Comparison of ENCODE assay signal across 12 mouse cellular contexts in the genomic region with DNA sequence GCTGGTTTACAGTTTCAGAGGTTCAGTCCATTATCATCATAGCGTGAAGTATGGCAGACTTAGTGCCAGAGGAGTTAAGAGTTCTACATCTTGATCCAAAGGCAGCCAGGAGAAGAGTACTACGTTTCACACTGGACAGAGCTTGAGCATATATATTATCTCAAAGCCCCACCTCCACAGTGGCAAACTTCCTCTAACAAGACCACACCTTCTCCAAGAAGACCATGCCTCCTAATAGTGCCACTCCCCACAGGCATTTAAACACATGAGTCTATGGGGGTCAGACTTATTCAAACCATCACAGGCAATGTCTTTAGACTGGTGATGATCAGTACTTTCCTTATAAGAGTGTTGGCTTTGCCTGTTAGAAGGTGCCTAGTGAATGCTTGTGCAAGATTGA. TPM values are rescaled to one million over a fixed set of nuclear protein-coding genes. Genes with fewer than 3 reads are reported as not detected.
DNase-seq lines count a peak whose midpoint lies in the region; ATAC-seq lines count a peak whose summit lies in the region.
"Had no signal": no experiment of that assay in that cellular context is flagged by ENCODE, and none has a peak within 500 bp of the region (broad histone marks: within the 10 kb centered on the region; RNA-seq: fewer than 3 reads in every experiment).

No protein-coding gene starts in this region.

- H3K9me3 ChIP-seq in heart, embryonic 12.5 days (replicated peaks): no peaks in the 10 kb centered on the region
- no peaks in the 10 kb centered on the region for H3K9me3 ChIP-seq in lung, embryonic 15.5 days
- H3K9me3 ChIP-seq: forebrain, embryonic 15.5 days; neural tube, embryonic 13.5 days had no signal

- no peak overlapping the region for H3K4me2 ChIP-seq in heart, embryonic 12.5 days
- no peak overlapping the region for H3K4me2 ChIP-seq in lung, embryonic 15.5 days
- H3K4me2 ChIP-seq: forebrain, embryonic 15.5 days; neural tube, embryonic 13.5 days had no signal

- H3K4me3 ChIP-seq in heart, embryonic 12.5 days: no peak overlapping the region
- H3K4me3 ChIP-seq in lung, embryonic 15.5 days: no peak overlapping the region
- H3K4me3 ChIP-seq: forebrain, embryonic 15.5 days; neural tube, embryonic 13.5 days had no signal

- intact Hi-C loops in heart, postnatal 36 days (cut with DNase I): loop anchor here (2.0 kb wide), 1 partner anchor 29 kb away; no protein-coding TSS in a partner anchor

- ATAC-seq in heart, embryonic 12.5 days (ENCODE audit: insufficient number of reproducible peaks, low FRiP score): no peak
- ATAC-seq in lung, embryonic 15.5 days (ENCODE audit: borderline replicate concordance, extremely low read depth, low FRiP score, low TSS enrichment): no peak
- peak; percentile 63; the same call in 1 of the 2 replicates for ATAC-seq in erythroblast, adult 5-6 weeks (replicated peaks; ENCODE audit: low FRiP score, poor library complexity, severe bottlenecking)
- ATAC-seq in megakaryocyte, adult 5-6 weeks (ENCODE audit: poor library complexity, severe bottlenecking): 0 out of 2 replicates have a peak, but pooled peaks have one; percentile 47
- ATAC-seq: forebrain, embryonic 15.5 days had no signal

- H3K27me3 ChIP-seq in heart, embryonic 12.5 days (replicated peaks): no peaks in the 10 kb centered on the region
- H3K27me3 ChIP-seq in lung, embryonic 15.5 days: no peaks in the 10 kb centered on the region
- H3K27me3 ChIP-seq: forebrain, embryonic 15.5 days; neural tube, embryonic 13.5 days had no signal

- no peaks in the 10 kb centered on the region for H3K36me3 ChIP-seq in heart, embryonic 12.5 days
- H3K36me3 ChIP-seq in lung, embryonic 15.5 days: no peaks in the 10 kb centered on the region
- H3K36me3 ChIP-seq: forebrain, embryonic 15.5 days; neural tube, embryonic 13.5 days had no signal

- H3K4me1 ChIP-seq in heart, embryonic 12.5 days (replicated peaks): peaks cover 21% of the 10 kb centered on the region
- peaks cover 15% of the 10 kb centered on the region for H3K4me1 ChIP-seq in lung, embryonic 15.5 days
- H3K4me1 ChIP-seq: neural tube, embryonic 13.5 days had no signal

- 71% methylated on average over 2 of the region's 2 CpGs for WGBS in heart, embryonic 12.5 days
- 66% methylated on average over 2 of the region's 2 CpGs for WGBS in lung, embryonic 15.5 days

- H3K9ac ChIP-seq in heart, embryonic 12.5 days: no peak overlapping the region
- H3K9ac ChIP-seq in lung, embryonic 15.5 days: no peak overlapping the region
- H3K9ac ChIP-seq: forebrain, embryonic 15.5 days; neural tube, embryonic 13.5 days had no signal

- DNase-seq in heart, postnatal 36 days: no peak
- no peak for DNase-seq in lung, postnatal 10 days
- no peak for DNase-seq in right cerebral cortex, postnatal 10 days (ENCODE audit: low spot score in 2 of 2)
- DNase-seq in layer of hippocampus, postnatal 36 days: no peak
- DNase-seq: cerebellum, adult 9-11 months had no signal

- H3K27ac ChIP-seq in heart, embryonic 12.5 days (ENCODE audit: poor library complexity, severe bottlenecking): peak overlapping the region; percentile 88; the same call in 1 of the 2 replicates
- peak overlapping the region; percentile 8; the same call in 1 of the 2 replicates for H3K27ac ChIP-seq in lung, embryonic 15.5 days
- H3K27ac ChIP-seq: forebrain, embryonic 15.5 days; kidney, postnatal 0 days; neural tube, embryonic 13.5 days had no signal

RNA-seq across cellular contexts. Expression of a gene that starts 21.2 kb away (rescaled TPM):
- 182 and 186 TPM in 2 replicates for polyA plus RNA-seq in heart, embryonic 12.5 days (2016; fragmentation: Nextera tagmentation; extraction: Ambion mirVana)
- 100 to 1,000 TPM; 127 to 131 TPM for total RNA-seq in heart, postnatal 36 days (2021)
- polyA plus RNA-seq in lung, embryonic 15.5 days (2015; fragmentation: Nextera tagmentation; extraction: Ambion mirVana): 172 and 180 TPM in 2 replicates
- 2,780 and 3,362 TPM in 2 replicates for total RNA-seq in erythroblast, adult 5-6 weeks (2015; ENCODE audit: low replicate concordance)
- 4,625 and 6,978 TPM in 2 replicates for total RNA-seq in erythroblast, adult 5-6 weeks (2017; ENCODE audit: low replicate concordance)
- total RNA-seq in megakaryocyte, adult 5-6 weeks (2015): 158 and 172 TPM in 2 replicates
- 132 and 146 TPM in 2 replicates for total RNA-seq in megakaryocyte, adult 5-6 weeks (2017)
- total RNA-seq in layer of hippocampus, postnatal 36 days (2021): 100 to 1,000 TPM; 120 to 127 TPM

Comparison
In these comparisons a context has a peak if more than half of its experiments do, and no peak if none do; other contexts are left out.
1. ATAC-seq: peak in erythroblast, adult 5-6 weeks (single experiment) and megakaryocyte, adult 5-6 weeks (single experiment); none in heart, embryonic 12.5 days (single experiment) and lung, embryonic 15.5 days (single experiment).
2. RNA of a gene that starts 21.2 kb away (total RNA-seq): 2,780 to 6,978 TPM in erythroblast, adult 5-6 weeks; 132 to 172 TPM in megakaryocyte, adult 5-6 weeks, 127 to 131 TPM in heart, postnatal 36 days and 120 to 127 TPM in layer of hippocampus, postnatal 36 days; every median in the first group is over 10 times any median in the second.